Mouse (Mus musculus) ovary, postnatal 36 days (tissue): Measurements from ENCODE around the gene Kif1a.
"Not testable (repeated sequence)": the region's sequence is repeated elsewhere in the genome, so short reads cannot be mapped to it uniquely, and the experiment has no call there.

Experiments
- DNase-seq: peaks from one replicate; pipeline ENCODE4 v3.0.0; 2022; ENCODE audit warnings: low spot score, mixed read lengths

Kif1a gene

DNA sequence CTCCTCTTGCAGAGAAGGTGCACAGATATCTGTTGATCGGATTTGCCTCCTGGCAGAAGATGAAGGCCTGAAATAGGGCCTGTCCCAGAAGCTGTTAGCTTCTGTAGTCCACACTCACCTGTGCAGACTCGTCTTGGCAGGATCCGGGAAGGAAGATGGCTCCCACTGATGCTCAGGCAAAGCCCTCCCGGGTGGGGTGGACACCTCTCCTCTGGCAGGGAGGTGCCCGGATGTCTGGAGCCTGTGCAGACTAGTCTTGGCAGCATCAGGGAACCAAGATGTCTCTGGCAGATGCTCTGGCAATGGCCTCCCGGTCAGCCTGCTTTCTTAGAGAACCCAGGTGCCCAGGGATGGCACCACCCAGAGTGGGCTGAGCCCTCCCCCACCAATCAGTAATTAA, 131.0 kb downstream of the Kif1a start:
- not testable (repeated sequence) for DNase-seq
